Mouse (Mus musculus) midbrain, embryonic 10.5 days (tissue): ENCODE measurements around the gene Gm49673. TPM values are rescaled to one million over a fixed set of nuclear protein-coding genes. Genes with fewer than 3 reads are reported as not detected.
"Not testable (repeated sequence)": the region's sequence is repeated elsewhere in the genome, so short reads cannot be mapped to it uniquely, and the experiment has no call there.

ENCODE experiments used
- DNase-seq: peaks from one replicate; pipeline ENCODE4 v3.0.0-alpha.2; 2017; ENCODE audit warnings: low spot score
- H3K27ac ChIP-seq: fragments of 300-500 bp; sonication (generic); replicated peaks from 2 replicates; pipeline ENCODE4 v1.5.1; 2016; ENCODE audit warnings: mild to moderate bottlenecking
- H3K27me3 ChIP-seq: fragments of 300-500 bp; sonication (generic); 2 replicates; pipeline ENCODE4 v1.6.1; 2016; ENCODE audit warnings: low read depth, mild to moderate bottlenecking; ENCODE audit not compliant: poor library complexity, severe bottlenecking
- H3K36me3 ChIP-seq: fragments of 300-500 bp; sonication (generic); 2 replicates; pipeline ENCODE4 v1.6.1; 2016; ENCODE audit warnings: mild to moderate bottlenecking, moderate library complexity
- H3K4me1 ChIP-seq: fragments of 300-500 bp; sonication (generic); 2 replicates; pipeline ENCODE4 v1.6.1; 2016
- H3K4me3 ChIP-seq: fragments of 300-500 bp; sonication (generic); 2 replicates; pipeline ENCODE4 v1.5.1; 2016; ENCODE audit warnings: mild to moderate bottlenecking, moderate library complexity
- H3K9me3 ChIP-seq: fragments of 300-500 bp; sonication (generic); replicated peaks from 2 replicates; pipeline ENCODE4 v1.6.1; 2016; ENCODE audit warnings: mild to moderate bottlenecking
- WGBS: fragments of 180-500 bp; shearing (Covaris S2); methylation state at CpG from one replicate; pipeline ENCODE4 v1.1.7; 2016; 5-methylcytosine and 5-hydroxymethylcytosine counted together
- polyA plus RNA-seq: library from polyadenylated mRNA; unstranded; fragments of >200 nt; fragmentation: Nextera tagmentation; extraction: Ambion mirVana; gene quantifications from 2 replicates; pipeline ENCODE4 v1.2.1, GENCODE M21; 2016

Gene Gm49673
- polyA plus RNA-seq, 1 experiment from 2014 or later, result 0.21 TPM

DNA sequence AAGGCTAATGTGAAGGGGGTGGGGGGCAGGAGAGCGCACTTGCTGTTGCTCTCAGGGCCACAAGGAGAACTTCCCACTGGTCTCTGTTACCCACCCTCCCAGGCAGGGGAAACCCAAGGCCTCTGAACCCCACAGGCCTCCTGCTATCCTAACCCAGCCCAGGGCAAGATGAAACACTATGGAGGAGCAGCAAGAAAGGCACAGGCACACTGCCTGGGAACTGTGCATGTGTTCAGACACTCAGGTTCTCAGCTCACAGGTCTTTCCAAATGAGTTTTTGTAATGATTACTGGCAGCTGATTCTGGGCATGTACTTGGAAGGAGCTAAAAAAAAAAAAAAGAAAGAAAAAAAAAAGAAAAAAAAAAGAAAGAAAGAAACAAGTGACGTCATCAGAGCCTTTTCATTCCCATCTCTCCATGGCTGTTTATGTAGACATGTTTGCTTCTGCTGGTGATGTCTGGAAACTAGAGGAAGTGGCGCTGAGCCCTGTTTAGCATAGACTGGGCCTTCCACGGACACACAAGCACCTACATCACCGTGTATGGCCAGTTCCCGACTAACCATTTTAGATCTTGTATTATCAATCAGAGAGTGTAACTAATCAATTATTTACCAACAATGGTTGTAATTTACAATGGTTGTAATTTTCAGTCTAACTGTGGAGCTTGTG, 91.5 kb downstream of the Gm49673 start:
- H3K4me1 ChIP-seq, H3K4me3 ChIP-seq, H3K27ac ChIP-seq, H3K36me3 ChIP-seq, H3K9me3 ChIP-seq, H3K27me3 ChIP-seq, DNase-seq: not testable (repeated sequence)
- WGBS, result 81% methylated on average over 5 of the region's 6 CpGs

DNA sequence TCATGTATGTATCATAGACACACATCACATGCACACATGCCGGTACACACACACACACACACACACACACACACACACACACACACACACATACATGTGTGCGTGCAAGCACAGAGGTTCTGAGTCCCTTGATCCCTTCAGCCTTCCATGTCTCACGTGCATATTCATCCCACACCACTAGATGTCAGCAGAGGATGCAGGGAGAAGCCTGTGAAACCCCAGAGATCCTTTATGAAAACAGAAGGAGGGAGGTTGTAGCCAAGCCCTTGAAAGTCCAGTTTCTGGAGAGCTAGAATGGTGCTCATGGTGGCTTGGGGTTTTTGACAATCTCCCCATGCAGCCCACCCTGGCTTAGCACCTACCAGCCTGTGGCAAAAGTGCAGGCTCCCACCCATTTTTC, 96.3 kb downstream of the Gm49673 start:
- 41% methylated on average over 3 of the region's 3 CpGs for WGBS

DNA sequence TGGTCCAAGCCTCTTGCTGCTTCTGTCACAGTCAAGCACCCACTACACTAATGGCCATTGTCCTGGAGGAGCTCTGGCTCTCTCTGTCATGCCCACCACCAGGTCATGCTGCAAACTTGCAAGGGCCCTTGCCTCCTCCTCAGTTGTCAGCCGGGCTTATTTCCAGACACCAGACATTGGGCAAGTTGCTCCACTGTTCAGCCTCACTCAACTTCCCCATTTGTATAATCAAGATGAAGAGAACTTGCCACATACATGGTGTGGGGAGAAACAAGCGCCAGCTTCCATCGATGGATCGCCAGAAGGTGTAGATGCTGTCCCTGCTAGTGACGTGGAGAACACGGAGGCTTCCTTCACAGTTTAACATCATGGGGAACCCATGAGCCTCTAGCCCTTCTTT, 97.4 kb downstream of the Gm49673 start:
- H3K36me3 ChIP-seq, result not testable (repeated sequence)

More for the DNA sequence above, 96.3 kb downstream of the Gm49673 start:
- H3K9me3 ChIP-seq, H3K27me3 ChIP-seq, H3K4me1 ChIP-seq, H3K4me3 ChIP-seq, H3K36me3 ChIP-seq, H3K27ac ChIP-seq: not testable (repeated sequence)
- DNase-seq, result peak; percentile 15

DNA sequence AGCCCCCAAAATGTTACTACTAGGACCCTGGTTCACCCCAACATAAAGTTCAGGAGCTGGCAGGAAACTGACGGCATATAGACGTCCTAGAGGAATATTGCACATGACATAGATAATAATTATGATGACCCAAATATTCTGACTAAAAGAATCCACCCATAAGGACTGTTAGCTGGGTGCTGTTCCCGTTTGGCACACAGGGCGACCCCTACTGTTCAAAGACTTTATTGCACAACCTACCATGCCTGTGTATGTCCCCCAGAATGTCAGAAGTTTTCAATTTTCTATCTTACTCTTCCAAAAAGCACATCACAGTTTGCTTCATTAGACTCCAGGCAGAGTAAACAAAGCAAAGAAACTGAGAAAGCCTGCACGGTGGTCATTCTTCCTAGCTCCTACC, 101.4 kb downstream of the Gm49673 start:
- not testable (repeated sequence) for H3K36me3 ChIP-seq, H3K4me1 ChIP-seq, H3K9me3 ChIP-seq, H3K27me3 ChIP-seq, DNase-seq, H3K27ac ChIP-seq, H3K4me3 ChIP-seq
- WGBS, result 3% methylated on average over 2 of the region's 5 CpGs

More for the DNA sequence above, 97.4 kb downstream of the Gm49673 start:
- 87% methylated on average over 5 of the region's 6 CpGs for WGBS
- not testable (repeated sequence) for H3K27me3 ChIP-seq, H3K4me3 ChIP-seq, H3K9me3 ChIP-seq, H3K27ac ChIP-seq, H3K4me1 ChIP-seq, DNase-seq

DNA sequence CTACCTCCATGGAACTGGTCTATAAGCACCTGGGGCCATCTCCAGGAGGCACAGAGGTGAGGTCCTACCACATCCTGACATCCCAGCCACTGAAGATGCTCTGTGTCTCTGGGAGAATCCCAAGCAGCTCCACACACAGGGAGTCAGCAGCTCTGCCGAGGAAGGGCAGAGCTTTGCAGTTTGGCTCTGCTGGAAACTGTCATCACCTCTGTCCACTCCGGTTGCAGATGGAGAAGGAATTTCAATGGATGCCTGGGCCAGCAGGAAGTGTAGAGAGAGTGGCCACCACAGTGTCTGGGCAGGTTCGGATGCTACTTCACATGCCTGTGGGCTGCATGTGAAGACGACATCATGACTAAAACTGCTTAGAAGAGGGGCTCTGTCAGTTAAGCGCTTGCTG, 106.4 kb downstream of the Gm49673 start:
- not testable (repeated sequence) for H3K9me3 ChIP-seq, H3K4me1 ChIP-seq, H3K4me3 ChIP-seq, H3K36me3 ChIP-seq, H3K27me3 ChIP-seq, H3K27ac ChIP-seq, DNase-seq
- no CpG with 5 or more reads among the region's 5 CpGs for WGBS

DNA sequence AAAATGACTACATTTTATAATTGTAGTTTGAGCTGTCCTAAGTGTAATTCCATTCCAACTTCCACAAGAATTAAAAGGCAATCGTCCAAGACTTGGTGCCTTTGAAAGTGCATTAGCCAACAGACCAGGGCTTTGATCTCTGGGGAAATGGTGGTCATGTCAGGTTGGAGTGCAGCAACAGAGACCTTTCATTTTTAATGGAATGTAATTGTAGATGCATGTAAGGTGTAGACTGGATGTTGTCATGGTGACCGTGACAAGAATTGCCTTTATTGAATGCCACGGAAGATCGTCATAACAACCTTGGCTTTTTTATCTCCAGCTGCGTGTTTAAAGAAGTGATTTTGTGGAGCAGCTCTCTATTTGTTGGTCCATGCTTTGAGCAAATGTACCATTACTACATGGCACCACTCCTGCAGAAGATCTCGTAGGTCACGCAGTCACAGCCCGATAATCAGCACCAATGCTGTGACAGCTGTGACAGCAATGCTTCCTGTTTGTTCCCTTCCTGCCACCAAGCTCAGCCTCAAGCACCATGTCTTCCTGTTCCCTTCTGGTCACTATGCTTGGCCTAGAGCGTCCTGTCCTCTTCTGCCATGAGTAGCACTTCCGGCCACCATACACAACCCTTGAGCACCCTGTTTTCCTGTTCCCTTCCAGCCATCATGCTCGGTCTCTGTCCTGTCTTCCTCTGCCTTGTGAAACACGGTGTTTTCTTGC, 107.5 kb downstream of the Gm49673 start:
- not testable (repeated sequence) for H3K27me3 ChIP-seq, H3K4me1 ChIP-seq, DNase-seq, H3K27ac ChIP-seq, H3K9me3 ChIP-seq, H3K4me3 ChIP-seq, H3K36me3 ChIP-seq
- no CpG with 5 or more reads among the region's 12 CpGs for WGBS

DNA sequence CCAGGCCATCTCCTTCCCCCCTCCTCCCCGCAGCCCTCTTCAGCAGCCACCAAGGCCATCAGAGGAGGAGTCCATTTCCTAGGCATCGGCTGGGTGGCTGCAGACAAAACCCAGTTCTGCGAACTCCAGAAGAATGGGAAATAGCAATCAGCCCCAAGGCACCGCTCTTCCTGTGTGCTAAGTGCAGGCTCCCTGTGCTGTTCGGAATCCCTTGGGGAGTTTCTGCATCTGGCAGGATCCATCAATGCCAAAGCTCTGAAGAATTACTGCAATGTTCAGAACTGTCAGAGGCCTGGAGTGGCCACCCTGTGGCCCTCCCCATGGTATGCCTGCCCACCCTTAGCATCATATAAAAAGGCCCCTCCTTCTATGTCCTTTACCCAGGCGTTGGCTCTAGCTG, 110.6 kb downstream of the Gm49673 start:
- H3K9me3 ChIP-seq, DNase-seq, H3K36me3 ChIP-seq, H3K27me3 ChIP-seq, H3K27ac ChIP-seq, H3K4me1 ChIP-seq, H3K4me3 ChIP-seq: not testable (repeated sequence)
- WGBS, result 79% methylated on average over 4 of the region's 6 CpGs

Other genes with a start within 250 kb of the Gm49673 start
- gene Tagap, start 221.8 kb downstream of the Gm49673 start, polyA plus RNA-seq, result 0.34 and 0.44 TPM in 2 replicates
- gene Rsph3a, start 202.2 kb downstream of the Gm49673 start, polyA plus RNA-seq, result 60.5 and 71.0 TPM in 2 replicates
- 16.2 and 16.4 TPM in 2 replicates for gene Rnaset2a, start 309 bp upstream of the Gm49673 start, polyA plus RNA-seq
- 55.9 and 58.2 TPM in 2 replicates for gene Fgfr1op, start 17.7 kb upstream of the Gm49673 start, polyA plus RNA-seq
- not detected in 2 replicates for gene Ccr6, start 88.3 kb upstream of the Gm49673 start, polyA plus RNA-seq
- 77.0 and 90.5 TPM in 2 replicates for gene Mpc1, start 135.1 kb upstream of the Gm49673 start, polyA plus RNA-seq
- gene Sft2d1, start 163.3 kb upstream of the Gm49673 start, polyA plus RNA-seq, result 67.1 and 81.1 TPM in 2 replicates
- 0.73 and 0.86 TPM in 2 replicates for gene Prr18, start 189.7 kb upstream of the Gm49673 start, polyA plus RNA-seq
- gene T2, start 208.2 kb upstream of the Gm49673 start, polyA plus RNA-seq, result 0.43 and 0.46 TPM in 2 replicates